Mouse (Mus musculus) hindbrain, embryonic 13.5 days (tissue): ENCODE measurements at regions not wholly inside any gene's neighbourhood (a gene's known extent, or its start where the extent isn't known, plus 50 kb on each side); places are given as distances from the start of the nearest gene placed in this dataset.

Experiments
- ATAC-seq: fragments of 200-750 bp; cut with Nextera tagmentation; 2 replicates; pipeline ENCODE4 v1.8.0; 2017; ENCODE audit warnings: moderate TSS enrichment; ENCODE audit not compliant: low FRiP score
- H3K27ac ChIP-seq: fragments of 300-500 bp; sonication (generic); 2 replicates; pipeline ENCODE4 v1.5.1; 2015; ENCODE audit warnings: inconsistent platforms, mild to moderate bottlenecking, moderate library complexity
- H3K27me3 ChIP-seq: fragments of 300-500 bp; sonication (generic); 2 replicates; pipeline ENCODE4 v1.6.1; 2015; ENCODE audit warnings: mild to moderate bottlenecking, inconsistent platforms
- H3K36me3 ChIP-seq: fragments of 300-500 bp; sonication (generic); 2 replicates; pipeline ENCODE4 v1.6.1; 2015; ENCODE audit warnings: mild to moderate bottlenecking, inconsistent platforms
- H3K4me1 ChIP-seq: fragments of 300-500 bp; sonication (generic); replicated peaks from 2 replicates; pipeline ENCODE4 v1.6.1; 2015; ENCODE audit warnings: inconsistent platforms
- H3K4me2 ChIP-seq: fragments of 300-500 bp; sonication (generic); 2 replicates; pipeline ENCODE4 v1.6.1; 2015; ENCODE audit warnings: inconsistent platforms, mild to moderate bottlenecking, moderate library complexity
- H3K4me3 ChIP-seq: fragments of 300-500 bp; sonication (generic); 2 replicates; pipeline ENCODE4 v1.5.1; 2015; ENCODE audit warnings: mild to moderate bottlenecking, inconsistent platforms
- H3K9ac ChIP-seq: fragments of 300-500 bp; sonication (generic); 2 replicates; pipeline ENCODE4 v1.6.1; 2015; ENCODE audit warnings: mild to moderate bottlenecking, inconsistent platforms
- H3K9me3 ChIP-seq: fragments of 300-500 bp; sonication (generic); 2 replicates; pipeline ENCODE4 v1.6.1; 2016; ENCODE audit warnings: inconsistent platforms
- WGBS: fragments of 180-500 bp; shearing (Covaris S2); methylation state at CpG from one replicate; pipeline ENCODE4 v1.1.7; 2015; 5-methylcytosine and 5-hydroxymethylcytosine counted together

DNA sequence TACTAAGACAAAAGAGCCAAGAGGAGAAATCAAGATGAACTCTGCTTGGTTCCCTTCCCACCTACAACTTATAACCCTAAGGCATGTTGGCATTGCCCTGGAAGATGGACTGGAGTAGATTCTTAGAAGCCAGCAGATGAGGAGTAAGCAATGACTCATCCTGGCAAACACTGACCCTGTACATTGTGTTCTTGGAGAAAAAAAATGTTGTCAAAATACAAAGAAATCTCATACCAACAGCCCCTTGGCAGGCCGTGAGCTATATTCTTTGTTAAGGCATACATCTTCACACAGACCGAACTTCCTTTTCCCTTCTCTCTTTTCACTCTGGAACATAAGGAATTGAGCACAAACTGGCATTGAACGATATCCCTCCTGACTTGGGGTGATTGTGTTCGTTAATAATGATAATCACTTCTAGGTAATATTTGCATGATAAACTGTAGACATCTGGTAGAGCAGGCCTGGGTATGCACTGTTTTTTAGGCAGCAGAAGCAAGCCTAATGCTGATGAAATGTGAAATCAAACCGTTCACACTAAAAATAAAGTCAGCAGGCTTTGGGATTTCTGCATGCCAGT, 787.7 kb downstream of the Tmem114 start:
- Histone ChIP-seq H3K4me3 (no peak overlapping the region), H3K9ac (no peak overlapping the region), H3K27me3 (no peaks in the 10 kb centered on the region), H3K27ac (peak overlapping the region; percentile 62), H3K4me1 (peaks cover 42% of the 10 kb centered on the region), H3K9me3 (no peaks in the 10 kb centered on the region), H3K36me3 (no peaks in the 10 kb centered on the region), H3K4me2 (no peak overlapping the region)
- 22% methylated on average over 5 of the region's 5 CpGs for WGBS
- no peak for ATAC-seq

GRCm38 (mm10) chr16:7636326-7636725, 788.6 kb downstream of the Tmem114 start:
- Histone ChIP-seq H3K4me3 (no peak overlapping the region), H3K27me3 (no peaks in the 10 kb centered on the region), H3K4me1 (peaks cover 43% of the 10 kb centered on the region), H3K9me3 (no peaks in the 10 kb centered on the region), H3K4me2 (no peak overlapping the region), H3K27ac (no peak overlapping the region), H3K36me3 (no peaks in the 10 kb centered on the region), H3K9ac (no peak overlapping the region)
- no peak; the same call in 1 of the 2 replicates for ATAC-seq
- WGBS, result 53% methylated on average over 5 of the region's 5 CpGs

DNA sequence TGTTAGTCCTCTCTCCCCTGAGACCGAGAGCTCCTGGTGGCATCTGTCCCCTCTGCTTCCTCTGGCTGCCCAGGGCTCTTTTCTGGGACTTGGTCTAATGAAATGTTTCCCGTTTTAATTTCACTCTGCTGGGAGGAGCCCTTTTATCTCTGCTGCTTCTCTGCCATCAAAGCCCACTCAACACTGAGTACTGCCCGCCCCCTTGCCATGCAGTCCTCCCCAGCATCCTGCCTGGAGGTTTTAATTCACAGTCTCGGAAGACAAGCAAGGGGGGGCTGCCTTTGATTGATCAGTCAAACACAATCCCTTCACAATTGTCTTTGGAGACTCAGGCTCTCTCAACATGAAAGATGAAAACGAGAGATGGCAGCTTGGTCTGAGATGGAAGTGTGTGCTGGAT, 792.5 kb downstream of the Tmem114 start:
- no peak overlapping the region for H3K4me3 ChIP-seq
- no peak overlapping the region for H3K9ac ChIP-seq
- no peaks in the 10 kb centered on the region for H3K27me3 ChIP-seq
- peaks cover 22% of the 10 kb centered on the region for H3K4me1 ChIP-seq
- H3K36me3 ChIP-seq, result no peaks in the 10 kb centered on the region
- no peak overlapping the region for H3K4me2 ChIP-seq
- H3K9me3 ChIP-seq, result no peaks in the 10 kb centered on the region
- ATAC-seq, result no peak
- no peak overlapping the region for H3K27ac ChIP-seq
- 6% methylated on average over 5 of the region's 5 CpGs for WGBS

- ATAC-seq, result no peak
- H3K9me3 ChIP-seq, result no peaks in the 10 kb centered on the region
- H3K4me2 ChIP-seq, result no peak overlapping the region
- no peaks in the 10 kb centered on the region for H3K36me3 ChIP-seq
- no peak overlapping the region for H3K4me3 ChIP-seq
- H3K27ac ChIP-seq, result no peak overlapping the region
- H3K4me1 ChIP-seq, result peaks cover 9% of the 10 kb centered on the region; the same call in 1 of the 2 replicates
- 74% methylated on average over 8 of the region's 8 CpGs for WGBS
- no peaks in the 10 kb centered on the region for H3K27me3 ChIP-seq
- H3K9ac ChIP-seq, result no peak overlapping the region
Observed at GRCm38 (mm10) chr16:7628351-7628750, 796.6 kb downstream of the Tmem114 start.

- 76% methylated on average over 2 of the region's 2 CpGs for WGBS
- H3K36me3 ChIP-seq, result no peaks in the 10 kb centered on the region
- H3K4me3 ChIP-seq, result no peak overlapping the region
- H3K4me1 ChIP-seq, result no peaks in the 10 kb centered on the region
- H3K4me2 ChIP-seq, result no peak overlapping the region
- no peak overlapping the region for H3K9ac ChIP-seq
- no peak for ATAC-seq
- H3K27ac ChIP-seq, result no peak overlapping the region
- H3K9me3 ChIP-seq, result no peaks in the 10 kb centered on the region
- H3K27me3 ChIP-seq, result no peaks in the 10 kb centered on the region
Observed at GRCm38 (mm10) chr16:7606602-7607001, 818.3 kb downstream of the Tmem114 start.

DNA sequence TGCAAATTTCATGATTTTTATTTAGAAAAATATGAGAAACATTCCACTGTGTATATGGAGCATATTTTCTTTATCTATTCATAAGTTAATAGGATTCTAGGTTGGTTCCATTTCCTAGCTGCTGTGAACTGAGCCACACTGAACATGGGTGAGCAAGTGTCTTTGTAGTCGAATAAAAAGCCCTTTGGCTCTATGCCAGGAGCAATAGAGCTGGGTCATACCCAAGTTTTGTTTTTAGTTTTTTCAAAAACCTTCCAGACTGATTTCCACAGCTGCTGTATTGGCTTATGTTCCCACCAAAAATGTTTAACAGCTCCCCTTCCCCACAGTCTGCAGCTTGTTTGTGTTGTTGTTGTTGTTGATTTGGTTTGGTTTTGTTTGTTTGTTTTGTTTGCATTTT, 822.5 kb downstream of the Tmem114 start:
- no peaks in the 10 kb centered on the region for H3K4me1 ChIP-seq
- no peak overlapping the region for H3K27ac ChIP-seq
- H3K9ac ChIP-seq, result no peak overlapping the region
- no peaks in the 10 kb centered on the region for H3K9me3 ChIP-seq
- no peak overlapping the region for H3K4me2 ChIP-seq
- H3K36me3 ChIP-seq, result no peaks in the 10 kb centered on the region
- no peaks in the 10 kb centered on the region for H3K27me3 ChIP-seq
- no peak for ATAC-seq
- 36% methylated on average over 1 of the region's 1 CpGs for WGBS
- H3K4me3 ChIP-seq, result no peak overlapping the region

- ATAC-seq, result no peak
- no peak overlapping the region for H3K9ac ChIP-seq
- 57% methylated on average over 3 of the region's 3 CpGs for WGBS
- H3K4me3 ChIP-seq, result no peak overlapping the region
- no peak overlapping the region for H3K4me2 ChIP-seq
- no peaks in the 10 kb centered on the region for H3K9me3 ChIP-seq
- H3K27me3 ChIP-seq, result no peaks in the 10 kb centered on the region
- H3K36me3 ChIP-seq, result no peaks in the 10 kb centered on the region
- peaks cover 8% of the 10 kb centered on the region; the same call in 1 of the 2 replicates for H3K4me1 ChIP-seq
- H3K27ac ChIP-seq, result no peak overlapping the region
Observed at GRCm38 (mm10) chr16:7574879-7575278, 850.1 kb downstream of the Tmem114 start.

DNA sequence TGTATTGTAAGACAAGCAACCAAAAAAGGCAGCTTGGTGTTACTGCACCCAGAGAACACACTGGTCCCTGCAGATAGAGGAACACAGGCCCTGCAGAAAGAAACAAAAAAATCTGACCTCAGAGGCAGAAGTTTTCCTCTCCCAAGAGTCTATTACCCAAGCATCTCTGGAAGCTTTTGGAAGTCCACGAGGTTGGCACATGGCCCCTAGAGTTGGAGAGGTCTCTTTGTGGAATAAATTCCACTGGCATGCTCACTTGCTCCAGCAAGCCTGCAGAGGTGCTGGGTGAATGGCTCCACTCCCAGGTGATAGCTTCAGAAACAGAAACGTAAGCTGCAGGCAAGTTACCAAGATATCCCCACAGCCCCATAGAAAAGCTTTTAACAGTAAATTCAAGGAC, 864.1 kb downstream of the Tmem114 start:
- Histone ChIP-seq H3K9ac (no peak overlapping the region), H3K9me3 (no peaks in the 10 kb centered on the region), H3K4me1 (no peaks in the 10 kb centered on the region), H3K4me3 (no peak overlapping the region), H3K27me3 (no peaks in the 10 kb centered on the region), H3K27ac (no peak overlapping the region), H3K4me2 (no peak overlapping the region), H3K36me3 (no peaks in the 10 kb centered on the region)
- no peak for ATAC-seq
- 73% methylated on average over 2 of the region's 2 CpGs for WGBS

GRCm38 (mm10) chr16:7559177-7559576, 865.8 kb downstream of the Tmem114 start:
- H3K36me3 ChIP-seq, result no peaks in the 10 kb centered on the region
- H3K4me2 ChIP-seq, result no peak overlapping the region
- no peak for ATAC-seq
- no peaks in the 10 kb centered on the region for H3K9me3 ChIP-seq
- no peak overlapping the region for H3K4me3 ChIP-seq
- WGBS, result 87% methylated on average over 1 of the region's 1 CpGs
- H3K9ac ChIP-seq, result no peak overlapping the region
- peaks cover 4% of the 10 kb centered on the region for H3K4me1 ChIP-seq
- no peaks in the 10 kb centered on the region for H3K27me3 ChIP-seq
- no peak overlapping the region for H3K27ac ChIP-seq

- Histone ChIP-seq H3K27ac (no peak overlapping the region), H3K4me1 (peaks cover 9% of the 10 kb centered on the region), H3K36me3 (no peaks in the 10 kb centered on the region), H3K4me2 (no peak overlapping the region), H3K9ac (no peak overlapping the region), H3K27me3 (no peaks in the 10 kb centered on the region), H3K9me3 (no peaks in the 10 kb centered on the region), H3K4me3 (no peak overlapping the region)
- 86% methylated on average over 1 of the region's 1 CpGs for WGBS
- ATAC-seq, result no peak
Observed at GRCm38 (mm10) chr16:7558637-7559036, 866.3 kb downstream of the Tmem114 start.

DNA sequence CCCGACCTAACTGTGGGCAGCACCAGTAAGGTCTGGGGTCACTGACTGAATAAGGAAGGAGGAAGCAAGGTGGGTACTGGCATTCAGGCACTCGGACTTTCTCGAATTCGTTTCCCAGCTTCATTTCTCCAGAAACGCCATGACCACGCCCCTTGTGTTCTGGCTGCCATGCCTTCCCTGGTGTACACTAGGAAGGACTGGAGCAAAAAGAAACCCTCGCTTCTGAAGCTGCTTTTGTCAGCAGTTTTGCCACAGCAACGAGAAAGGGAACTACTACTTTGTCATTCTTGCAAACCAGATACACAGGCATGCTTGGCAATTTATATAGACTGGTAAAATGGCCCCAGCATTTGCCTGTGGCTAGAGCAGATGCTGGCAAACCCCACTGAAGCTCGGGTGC, 869.0 kb downstream of the Tmem114 start:
- no peak for ATAC-seq
- Histone ChIP-seq H3K27me3 (no peaks in the 10 kb centered on the region), H3K4me2 (no peak overlapping the region), H3K9ac (no peak overlapping the region), H3K27ac (no peak overlapping the region), H3K9me3 (no peaks in the 10 kb centered on the region), H3K4me1 (peaks cover 10% of the 10 kb centered on the region), H3K36me3 (no peaks in the 10 kb centered on the region), H3K4me3 (no peak overlapping the region)
- WGBS, result 86% methylated on average over 9 of the region's 9 CpGs

- no peak overlapping the region for H3K4me2 ChIP-seq
- no peaks in the 10 kb centered on the region for H3K27me3 ChIP-seq
- H3K36me3 ChIP-seq, result no peaks in the 10 kb centered on the region
- H3K9me3 ChIP-seq, result no peaks in the 10 kb centered on the region
- H3K27ac ChIP-seq, result no peak overlapping the region
- H3K4me3 ChIP-seq, result no peak overlapping the region
- H3K4me1 ChIP-seq, result peaks cover 10% of the 10 kb centered on the region
- ATAC-seq, result no peak
- WGBS, result 68% methylated on average over 1 of the region's 1 CpGs
- no peak overlapping the region for H3K9ac ChIP-seq
Observed at GRCm38 (mm10) chr16:7549568-7549967, 875.4 kb downstream of the Tmem114 start.

DNA sequence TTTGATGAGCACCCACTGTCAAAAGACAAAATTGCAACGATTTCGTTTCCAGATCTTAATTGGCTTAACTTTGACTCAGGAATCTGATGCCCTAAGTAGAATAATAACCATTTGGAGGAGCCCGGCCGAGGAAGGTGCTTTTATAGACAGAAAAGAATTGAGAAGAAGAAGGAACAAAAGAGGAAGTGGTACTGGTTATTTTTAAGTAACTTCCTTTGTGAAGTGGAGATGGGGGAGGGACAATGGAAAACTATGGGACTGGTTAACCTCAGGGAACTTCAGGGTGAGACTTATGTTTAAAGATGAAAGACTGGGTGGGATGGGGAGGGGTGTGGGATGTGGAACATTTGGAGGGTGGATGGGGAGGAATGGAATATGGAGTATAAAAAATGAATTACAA, 880.9 kb downstream of the Tmem114 start:
- WGBS, result 35% methylated on average over 4 of the region's 4 CpGs

More for the DNA sequence above, 880.9 kb downstream of the Tmem114 start:
- no peak overlapping the region for H3K4me2 ChIP-seq
- H3K27me3 ChIP-seq, result no peaks in the 10 kb centered on the region
- no peak overlapping the region for H3K27ac ChIP-seq
- H3K36me3 ChIP-seq, result no peaks in the 10 kb centered on the region
- H3K4me3 ChIP-seq, result no peak overlapping the region
- H3K4me1 ChIP-seq, result no peaks in the 10 kb centered on the region
- H3K9ac ChIP-seq, result no peak overlapping the region
- no peak for ATAC-seq
- H3K9me3 ChIP-seq, result no peaks in the 10 kb centered on the region
